Mouse (Mus musculus) bone marrow macrophage, adult 2 months (primary cell): ENCODE data around the gene 9530068E07Rik. TPM values are rescaled to one million over a fixed set of nuclear protein-coding genes. Genes with fewer than 3 reads are reported as not detected.

ENCODE experiments used
- H3K27ac ChIP-seq: 2 replicates; pipeline ENCODE4 v1.5.1; 2012; ENCODE audit warnings: low read depth, low read length; ENCODE audit not compliant: insufficient read depth
- H3K4me1 ChIP-seq: 2 replicates; pipeline ENCODE4 v1.6.1; 2012; ENCODE audit warnings: low read length; ENCODE audit not compliant: control insufficient read depth, insufficient read depth
- H3K4me3 ChIP-seq: 2 replicates; pipeline ENCODE4 v1.5.1; 2012; ENCODE audit warnings: mild to moderate bottlenecking, low read length, moderate library complexity; ENCODE audit not compliant: insufficient read depth
- CTCF ChIP-seq: IDR thresholded peaks from 2 replicates; pipeline ENCODE4 v1.5.1; 2012; ENCODE audit warnings: low read depth, mild to moderate bottlenecking, low read length, moderate library complexity
- POLR2A ChIP-seq: IDR thresholded peaks from 2 replicates; pipeline ENCODE4 v1.6.1; 2012; ENCODE audit warnings: mild to moderate bottlenecking, low read depth, low read length, borderline replicate concordance
- polyA plus RNA-seq: library from polyadenylated mRNA; stranded (reverse); fragments of >200 nt; gene quantifications from 2 replicates; pipeline ENCODE4 v1.2.4, GENCODE M21; 2012; ENCODE audit not compliant: missing spikeins, insufficient read depth, insufficient read length

Gene 9530068E07Rik
- polyA plus RNA-seq, 1 experiment: 134 TPM

- no peak for TF ChIP-seq POLR2A
- TF ChIP-seq CTCF: no peak
- Histone ChIP-seq H3K4me3 (no peak overlapping the region), H3K4me1 (no peaks in the 10 kb centered on the region), H3K27ac (no peak overlapping the region)
These were observed 23.6 kb downstream of the 9530068E07Rik start for GRCm38 (mm10) chr11:52419861-52420260.

GRCm38 (mm10) chr11:52420296-52421052, 24.2 kb downstream of the 9530068E07Rik start:
- TF ChIP-seq POLR2A (no peak), CTCF (no peak)
- Histone ChIP-seq H3K27ac (no peak overlapping the region), H3K4me1 (no peaks in the 10 kb centered on the region), H3K4me3 (no peak overlapping the region)

GRCm38 (mm10) chr11:52421053-52421778, 25.0 kb downstream of the 9530068E07Rik start:
- H3K4me1 ChIP-seq: no peaks in the 10 kb centered on the region
- H3K4me3 ChIP-seq: no peak overlapping the region
- no peak overlapping the region for H3K27ac ChIP-seq
- TF ChIP-seq CTCF (peak; percentile 47), POLR2A (no peak)

- H3K27ac ChIP-seq: no peak overlapping the region
- H3K4me3 ChIP-seq: no peak overlapping the region
- H3K4me1 ChIP-seq: no peaks in the 10 kb centered on the region
- TF ChIP-seq POLR2A (no peak), CTCF (no peak)
These were observed 33.2 kb downstream of the 9530068E07Rik start for GRCm38 (mm10) chr11:52429440-52429839.

- TF ChIP-seq POLR2A (no peak), CTCF (no peak)
- H3K4me3 ChIP-seq: no peak overlapping the region
- no peak overlapping the region for H3K27ac ChIP-seq
- H3K4me1 ChIP-seq: no peaks in the 10 kb centered on the region
These were observed 35.4 kb downstream of the 9530068E07Rik start for GRCm38 (mm10) chr11:52431594-52431993.

- no peak overlapping the region for H3K27ac ChIP-seq
- TF ChIP-seq POLR2A: no peak
- no peak for TF ChIP-seq CTCF
- no peak overlapping the region for H3K4me3 ChIP-seq
- no peaks in the 10 kb centered on the region for H3K4me1 ChIP-seq
These were observed 35.9 kb downstream of the 9530068E07Rik start for GRCm38 (mm10) chr11:52432148-52432547.

- TF ChIP-seq POLR2A (no peak), CTCF (no peak)
- no peak overlapping the region for H3K4me3 ChIP-seq
- no peaks in the 10 kb centered on the region for H3K4me1 ChIP-seq
- no peak overlapping the region for H3K27ac ChIP-seq
These were observed 37.0 kb downstream of the 9530068E07Rik start for GRCm38 (mm10) chr11:52433076-52433796.

GRCm38 (mm10) chr11:52433797-52434195, 37.6 kb downstream of the 9530068E07Rik start:
- no peaks in the 10 kb centered on the region for H3K4me1 ChIP-seq
- H3K4me3 ChIP-seq: no peak overlapping the region
- TF ChIP-seq POLR2A: no peak
- no peak for TF ChIP-seq CTCF
- no peak overlapping the region for H3K27ac ChIP-seq

GRCm38 (mm10) chr11:52435466-52435865, 39.2 kb downstream of the 9530068E07Rik start:
- TF ChIP-seq CTCF (no peak), POLR2A (no peak)
- no peak overlapping the region for H3K4me3 ChIP-seq
- no peaks in the 10 kb centered on the region for H3K4me1 ChIP-seq
- no peak overlapping the region for H3K27ac ChIP-seq
